Mouse (Mus musculus) adrenal gland, adult (tissue): Measurements from ENCODE around the gene Rmnd1.

Experiments used
- DNase-seq, 2 experiments: peaks; one replicate each; pipeline ENCODE4 v3.0.0; 2022 to 2023; ENCODE audit warnings: low spot score in 1 of 2; ENCODE audit not compliant: inconsistent age in 2 of 2

Gene Rmnd1

DNA sequence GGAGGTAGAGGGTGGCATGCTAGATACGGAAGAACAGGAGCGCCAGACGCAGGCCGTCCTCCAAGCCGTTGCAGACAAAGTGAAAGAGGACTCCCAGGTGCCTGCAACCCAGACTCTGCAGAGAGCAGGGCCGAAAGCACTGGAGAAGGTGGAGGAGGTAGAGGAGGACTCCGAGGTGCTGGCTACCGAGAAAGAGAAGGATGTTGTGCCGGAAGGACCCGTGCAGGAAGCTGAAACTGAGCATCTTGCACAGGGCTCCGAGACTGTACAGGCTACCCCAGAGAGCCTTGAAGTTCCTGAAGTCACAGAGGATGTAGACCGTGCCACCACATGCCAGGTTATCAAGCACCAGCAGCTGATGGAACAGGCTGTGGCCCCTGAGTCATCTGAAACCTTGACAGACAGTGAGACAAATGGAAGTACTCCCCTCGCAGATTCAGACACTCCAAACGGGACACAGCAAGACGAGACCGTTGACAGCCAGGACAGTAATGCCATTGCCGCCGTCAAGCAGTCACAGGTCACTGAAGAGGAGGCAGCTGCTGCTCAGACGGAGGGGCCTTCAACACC is 76.2 kb downstream of the Rmnd1 start:
- DNase-seq, result peak; percentile 60 to 74

GRCm38 (mm10) chr10:4354371-4355260 is 77.6 kb downstream of the Rmnd1 start:
- DNase-seq, result no peak
